Mouse (Mus musculus) ES-E14 (cell line): ENCODE measurements around the gene Pan2. TPM values are rescaled to one million over a fixed set of nuclear protein-coding genes. Genes with fewer than 3 reads are reported as not detected.

Source experiments
- DNase-seq: peaks from one replicate; pipeline ENCODE4 v3.0.0-alpha.2; 2013; ENCODE audit warnings: low read depth, low spot score
- H3K27ac ChIP-seq: 2 replicates; pipeline ENCODE4 v1.5.1; 2012; ENCODE audit warnings: low read depth, mild to moderate bottlenecking, low read length, moderate library complexity, mixed read lengths; ENCODE audit not compliant: poor library complexity, insufficient read depth, severe bottlenecking
- H3K36me3 ChIP-seq: 2 replicates; pipeline ENCODE4 v1.6.1; 2012; ENCODE audit warnings: mild to moderate bottlenecking, low read length, moderate library complexity, mixed read lengths; ENCODE audit not compliant: control insufficient read depth, poor library complexity, insufficient read depth, severe bottlenecking
- H3K4me1 ChIP-seq, 2 experiments: fragments of 150-350 bp in 1 of 2; sonication (generic) in 1 of 2; 2 replicates each; pipeline ENCODE4 v1.6.1; 2012; ENCODE audit warnings: low read length in 2 of 2, mild to moderate bottlenecking in 1 of 2, mixed read lengths in 1 of 2; ENCODE audit not compliant: control insufficient read depth in 2 of 2, insufficient read depth in 2 of 2, poor library complexity in 1 of 2
- H3K4me3 ChIP-seq, 2 experiments: fragments of 150-350 bp in 1 of 2; sonication (generic) in 1 of 2; 2 replicates each; pipeline ENCODE4 v1.5.1; 2012; ENCODE audit warnings: low read length in 2 of 2, low read depth in 1 of 2, mild to moderate bottlenecking in 1 of 2, mixed read lengths in 1 of 2; ENCODE audit not compliant: insufficient read depth in 1 of 2, poor library complexity in 1 of 2, severe bottlenecking in 1 of 2
- H3K9ac ChIP-seq: 2 replicates; pipeline ENCODE4 v1.6.1; 2012; ENCODE audit warnings: low read depth, mild to moderate bottlenecking, low read length, mixed read lengths; ENCODE audit not compliant: poor library complexity, insufficient read depth, severe bottlenecking
- H3K9me3 ChIP-seq: fragments of 150-350 bp; sonication (generic); 2 replicates; pipeline ENCODE4 v1.6.1; 2012; ENCODE audit warnings: low read depth, mild to moderate bottlenecking, low read length; ENCODE audit not compliant: control insufficient read depth, insufficient read depth
- CHD2 ChIP-seq: IDR thresholded peaks from 2 replicates; pipeline ENCODE4 v1.6.1; 2014; ENCODE audit warnings: mild to moderate bottlenecking, low read depth, low read length, inconsistent platforms
- HCFC1 ChIP-seq: IDR thresholded peaks from 2 replicates; pipeline ENCODE4 v1.6.1; 2012; ENCODE audit warnings: low read length, inconsistent platforms, borderline replicate concordance; ENCODE audit not compliant: insufficient read depth
- MAFK ChIP-seq: IDR thresholded peaks from 2 replicates; pipeline ENCODE4 v1.6.1; 2014; ENCODE audit warnings: mild to moderate bottlenecking, low read depth, low read length, inconsistent platforms; ENCODE audit not compliant: insufficient read depth
- ZC3H11A ChIP-seq: IDR thresholded peaks from 2 replicates; pipeline ENCODE4 v1.6.1; 2012; ENCODE audit warnings: low read depth, mild to moderate bottlenecking, inconsistent platforms, low read length, borderline replicate concordance
- ZNF384 ChIP-seq: IDR thresholded peaks from 2 replicates; pipeline ENCODE4 v1.6.1; 2012; ENCODE audit warnings: low read depth, low read length, inconsistent platforms
- in situ Hi-C, 2 experiments: fragments of 600-800 bp; cut with MboI; formaldehyde crosslinking; loops; one replicate each; pipeline ENCODE4 v1.15.1; 2025; ENCODE audit warnings: low sequenced_read_pairs in 2 of 2, inconsistent platforms in 1 of 2; ENCODE audit not compliant: unreplicated experiment in 2 of 2
- total RNA-seq: library from RNA; depleted of rRNA; stranded (reverse); fragments of 300-350 nt; gene quantifications from 2 replicates; pipeline ENCODE4 v1.2.3, GENCODE M21; 2012

Gene Pan2
- total RNA-seq, 1 experiment = 21.9 TPM

GRCm38 (mm10) chr10:128367899-128368401 lies 64.8 kb downstream of the Pan2 start:
- H3K4me1 ChIP-seq = peaks cover 5 to 10% of the 10 kb centered on the region in 2 experiments
- no peaks in the 10 kb centered on the region for H3K9me3 ChIP-seq
- H3K9ac ChIP-seq = peak overlapping the region; percentile 73
- in situ Hi-C loops = no loop called here
- DNase-seq = no peak
- H3K36me3 ChIP-seq = peaks cover 14% of the 10 kb centered on the region
- H3K27ac ChIP-seq = no peak overlapping the region
- TF ChIP-seq MAFK (no peak), CHD2 (no peak), HCFC1 (no peak), ZNF384 (no peak), ZC3H11A (no peak)
- H3K4me3 ChIP-seq = peak overlapping the region; percentile 82 to 95

GRCm38 (mm10) chr10:128368402-128369217 lies 65.5 kb downstream of the Pan2 start, which contains the start of gene Coq10a:
Coq10a (minus strand) TSS chr10:128368997.
- in situ Hi-C loops = no loop called here
- H3K4me1 ChIP-seq = peaks cover 8 to 11% of the 10 kb centered on the region in 2 experiments
- peaks cover 7% of the 10 kb centered on the region; the same call in 1 of the 2 replicates for H3K36me3 ChIP-seq
- H3K9ac ChIP-seq = peak within 1 kb of the TSS; percentile 82
- H3K4me3 ChIP-seq = peak within 1 kb of the TSS; percentile 82 to 95
- TF ChIP-seq CHD2 = no peak
- TF ChIP-seq HCFC1 = peak; percentile 91
- H3K9me3 ChIP-seq = no peaks in the 10 kb centered on the region
- DNase-seq = peak; percentile 63
- H3K27ac ChIP-seq = peak within 1 kb of the TSS; percentile 38

- TF ChIP-seq MAFK = no peak
- no peak for TF ChIP-seq CHD2
- no peak for TF ChIP-seq ZNF384
- no peak for TF ChIP-seq HCFC1
- TF ChIP-seq ZC3H11A = no peak
- peaks cover 6% of the 10 kb centered on the region; the same call in 1 of the 2 replicates for H3K36me3 ChIP-seq
- H3K4me3 ChIP-seq = peak overlapping the region; percentile 82 to 95
- H3K4me1 ChIP-seq = peaks cover 8 to 11% of the 10 kb centered on the region in 2 experiments
- in situ Hi-C loops = no loop called here
- H3K27ac ChIP-seq = no peak overlapping the region
- peak overlapping the region; percentile 82 for H3K9ac ChIP-seq
- no peak for DNase-seq
- H3K9me3 ChIP-seq = no peaks in the 10 kb centered on the region
Measured at GRCm38 (mm10) chr10:128369218-128369543, 66.0 kb downstream of the Pan2 start.

GRCm38 (mm10) chr10:128369599-128369998 lies 66.5 kb downstream of the Pan2 start:
- H3K4me1 ChIP-seq = peaks cover 8 to 11% of the 10 kb centered on the region in 2 experiments
- peaks cover 6% of the 10 kb centered on the region; the same call in 1 of the 2 replicates for H3K36me3 ChIP-seq
- no peak overlapping the region; the same call in 1 of the 2 replicates for H3K9ac ChIP-seq
- DNase-seq = no peak
- in situ Hi-C loops = no loop called here
- H3K9me3 ChIP-seq = no peaks in the 10 kb centered on the region
- TF ChIP-seq MAFK = no peak
- no peak for TF ChIP-seq ZC3H11A
- TF ChIP-seq HCFC1 = no peak
- no peak for TF ChIP-seq CHD2
- H3K27ac ChIP-seq = no peak overlapping the region; the same call in 1 of the 2 replicates
- H3K4me3 ChIP-seq = peak overlapping the region; percentile 82 to 95; a peak in 2 of 4 replicates

GRCm38 (mm10) chr10:128370021-128370420 lies 66.9 kb downstream of the Pan2 start:
- peaks cover 8 to 9% of the 10 kb centered on the region in 2 experiments for H3K4me1 ChIP-seq
- H3K9ac ChIP-seq = no peak overlapping the region
- H3K4me3 ChIP-seq = peak overlapping the region in 1 of 2 experiments; percentile 95; a peak in 1 of 4 replicates
- DNase-seq = no peak
- H3K27ac ChIP-seq = peak overlapping the region; percentile 36
- TF ChIP-seq MAFK (no peak), CHD2 (no peak), ZC3H11A (no peak), HCFC1 (no peak), ZNF384 (no peak)
- H3K36me3 ChIP-seq = peaks cover 3% of the 10 kb centered on the region; the same call in 1 of the 2 replicates
- H3K9me3 ChIP-seq = no peaks in the 10 kb centered on the region
- in situ Hi-C loops = no loop called here
